In the genomic region with DNA sequence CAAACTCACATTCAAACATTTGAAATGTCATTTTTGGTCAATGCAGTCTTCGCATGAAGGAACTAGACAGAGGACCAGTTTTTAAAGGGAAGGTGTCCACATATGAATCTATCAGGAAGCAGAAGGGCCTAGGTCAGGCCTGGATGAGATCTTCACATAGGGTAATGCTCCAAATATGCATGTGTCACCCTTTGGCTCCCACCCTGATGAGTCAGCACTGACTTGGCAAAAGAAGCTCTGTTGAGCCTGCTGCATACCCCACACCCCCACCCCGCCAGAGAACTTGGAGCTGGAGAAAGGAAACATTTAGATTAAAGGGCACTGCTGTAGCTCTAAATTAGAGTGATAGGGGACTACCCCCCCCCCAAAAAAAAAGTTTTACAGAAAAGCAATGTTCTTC, we compare ENCODE assay signal across 8 mouse cellular contexts.
DNase-seq lines count a peak whose midpoint lies in the region; ATAC-seq and TF ChIP-seq lines count a peak whose summit lies in the region.

No protein-coding gene starts in this region.

- DNase-seq in liver, postnatal 0 days, result no peak
- peak; percentile 85 to 88 for DNase-seq in adrenal gland, postnatal 36 days
- DNase-seq in lung, postnatal 10 days, result peak; percentile 61

- no peak for TF ChIP-seq CTCF in liver, postnatal 0 days (IDR thresholded peaks at IDR 0.05; ENCODE audit: low read depth)

- H3K27ac ChIP-seq in liver, embryonic 12.5 days, result no peak overlapping the region
- H3K27ac ChIP-seq in liver, postnatal 0 days (ENCODE audit: low read depth), result no peak overlapping the region
- H3K27ac ChIP-seq in heart, embryonic 12.5 days (ENCODE audit: poor library complexity, severe bottlenecking), result no peak overlapping the region
- no peak overlapping the region for H3K27ac ChIP-seq in forebrain, embryonic 16.5 days (ENCODE audit: low read length)

- H3K4me3 ChIP-seq in liver, embryonic 12.5 days, result no peak overlapping the region
- H3K4me3 ChIP-seq in liver, postnatal 0 days (ENCODE audit: low read depth, low read length), result no peak overlapping the region
- no peak overlapping the region for H3K4me3 ChIP-seq in heart, embryonic 12.5 days
- no peak overlapping the region for H3K4me3 ChIP-seq in forebrain, embryonic 16.5 days (replicated peaks; ENCODE audit: low read length)

- WGBS in liver, embryonic 12.5 days (ENCODE audit: insufficient replicate concordance), result 49% methylated on average over 2 of the region's 2 CpGs
- 55% methylated on average over 2 of the region's 2 CpGs for WGBS in liver, postnatal 0 days (ENCODE audit: insufficient replicate concordance)
- 52% methylated on average over 2 of the region's 2 CpGs for WGBS in heart, embryonic 12.5 days
- WGBS in forebrain, embryonic 16.5 days, result 87% methylated on average over 2 of the region's 2 CpGs

- peak; percentile 70; the same call in 1 of the 2 replicates for ATAC-seq in liver, embryonic 12.5 days
- no peak for ATAC-seq in liver, postnatal 0 days
- peak; percentile 77 for ATAC-seq in heart, embryonic 12.5 days (ENCODE audit: insufficient number of reproducible peaks, low FRiP score)
- no peak for ATAC-seq in granulocyte monocyte progenitor cell, adult 5-6 weeks (replicated peaks; ENCODE audit: poor library complexity, severe bottlenecking)
- ATAC-seq in forebrain, embryonic 16.5 days, result no peak
- no peak for ATAC-seq in inflammation-experienced regulatory T-cells, adult 6 months

- H3K27me3 ChIP-seq in liver, embryonic 12.5 days (replicated peaks), result no peaks in the 10 kb centered on the region
- H3K27me3 ChIP-seq in liver, postnatal 0 days (ENCODE audit: insufficient read depth, low read length), result no peaks in the 10 kb centered on the region
- no peaks in the 10 kb centered on the region for H3K27me3 ChIP-seq in heart, embryonic 12.5 days (replicated peaks)
- no peaks in the 10 kb centered on the region for H3K27me3 ChIP-seq in forebrain, embryonic 16.5 days (replicated peaks; ENCODE audit: control insufficient read depth, insufficient read depth, low read length)

- no peak for TF ChIP-seq EP300 in liver, postnatal 0 days (IDR thresholded peaks at IDR 0.05; ENCODE audit: low read depth)

- H3K4me1 ChIP-seq in liver, embryonic 12.5 days, result no peaks in the 10 kb centered on the region
- no peaks in the 10 kb centered on the region for H3K4me1 ChIP-seq in liver, postnatal 0 days (ENCODE audit: insufficient read depth)
- H3K4me1 ChIP-seq in heart, embryonic 12.5 days (replicated peaks), result 0 out of 2 replicates have a peak, but pooled peaks cover 3% of the 10 kb centered on the region
- peaks cover 5% of the 10 kb centered on the region for H3K4me1 ChIP-seq in forebrain, embryonic 16.5 days (replicated peaks; ENCODE audit: control insufficient read depth, insufficient read depth, low read length)

- no peaks in the 10 kb centered on the region for H3K36me3 ChIP-seq in liver, embryonic 12.5 days
- H3K36me3 ChIP-seq in liver, postnatal 0 days (replicated peaks; ENCODE audit: insufficient read depth, low read length), result no peaks in the 10 kb centered on the region
- H3K36me3 ChIP-seq in heart, embryonic 12.5 days, result no peaks in the 10 kb centered on the region
- no peaks in the 10 kb centered on the region for H3K36me3 ChIP-seq in forebrain, embryonic 16.5 days (ENCODE audit: control insufficient read depth, insufficient read depth)

- H3K4me2 ChIP-seq in liver, embryonic 12.5 days, result no peak overlapping the region
- H3K4me2 ChIP-seq in liver, postnatal 0 days (ENCODE audit: low read depth, low read length), result no peak overlapping the region
- no peak overlapping the region for H3K4me2 ChIP-seq in heart, embryonic 12.5 days
- no peak overlapping the region for H3K4me2 ChIP-seq in forebrain, embryonic 16.5 days (ENCODE audit: low read length)

- H3K9ac ChIP-seq in liver, embryonic 12.5 days, result no peak overlapping the region
- no peak overlapping the region for H3K9ac ChIP-seq in liver, postnatal 0 days (replicated peaks)
- H3K9ac ChIP-seq in heart, embryonic 12.5 days, result no peak overlapping the region
- H3K9ac ChIP-seq in forebrain, embryonic 16.5 days (replicated peaks; ENCODE audit: low read depth, low read length), result no peak overlapping the region

- H3K9me3 ChIP-seq in liver, embryonic 12.5 days (replicated peaks), result no peaks in the 10 kb centered on the region
- no peaks in the 10 kb centered on the region for H3K9me3 ChIP-seq in liver, postnatal 0 days (ENCODE audit: low read length)
- no peaks in the 10 kb centered on the region for H3K9me3 ChIP-seq in heart, embryonic 12.5 days (replicated peaks)
- H3K9me3 ChIP-seq in forebrain, embryonic 16.5 days (ENCODE audit: control insufficient read depth, low read length), result no peaks in the 10 kb centered on the region

Comparison
In these comparisons a context has a peak if more than half of its experiments do, and no peak if none do; other contexts are left out.
1. ATAC-seq: peak in liver, embryonic 12.5 days (single experiment) and heart, embryonic 12.5 days (single experiment); none in liver, postnatal 0 days (single experiment), granulocyte monocyte progenitor cell, adult 5-6 weeks (single experiment), forebrain, embryonic 16.5 days (single experiment) and inflammation-experienced regulatory T-cells, adult 6 months (single experiment).